Mouse (Mus musculus) MEL (cell line): ENCODE results near the gene Otos.

ENCODE experiments used
- CTCF ChIP-seq, 3 experiments: IDR thresholded peaks in 2 of 3; conservative IDR thresholded peaks in 1 of 3; 2 replicates each; pipeline ENCODE4 v1.5.1; 2011 to 2012; ENCODE audit warnings: low read length in 3 of 3, low read depth in 2 of 3, mild to moderate bottlenecking in 2 of 3, improper control_type of control experiment in 1 of 3, inconsistent platforms in 1 of 3, mixed read lengths in 1 of 3, moderate library complexity in 1 of 3; ENCODE audit not compliant: control insufficient read depth in 1 of 3, insufficient read depth in 1 of 3, poor library complexity in 1 of 3, severe bottlenecking in 1 of 3
- EP300 ChIP-seq, 2 experiments: IDR thresholded peaks; 2 replicates each; pipeline ENCODE4 v1.6.1; 2011; ENCODE audit warnings: improper control_type of control experiment in 2 of 2, low read length in 2 of 2, low read depth in 1 of 2, mild to moderate bottlenecking in 1 of 2
- NELFE ChIP-seq: IDR thresholded peaks from 2 replicates; pipeline ENCODE4 v1.6.1; 2011; ENCODE audit warnings: low read depth, low read length, improper control_type of control experiment
- POLR2A ChIP-seq, 2 experiments: IDR thresholded peaks; 2 replicates each; pipeline ENCODE4 v1.6.1; 2011 to 2012; ENCODE audit warnings: low read length in 2 of 2, mild to moderate bottlenecking in 2 of 2, control low read depth in 1 of 2, improper control_type of control experiment in 1 of 2, low read depth in 1 of 2, moderate library complexity in 1 of 2; ENCODE audit not compliant: control insufficient read depth in 1 of 2, insufficient read depth in 1 of 2, poor library complexity in 1 of 2
- RAD21 ChIP-seq: IDR thresholded peaks from 2 replicates; pipeline ENCODE4 v1.6.1; 2011; ENCODE audit warnings: mild to moderate bottlenecking, low read depth, low read length, improper control_type of control experiment
- TAL1 ChIP-seq: IDR thresholded peaks from 2 replicates; pipeline ENCODE4 v1.6.1; 2012; ENCODE audit warnings: mild to moderate bottlenecking, inconsistent platforms, low read length, moderate library complexity, mixed read lengths
- TCF12 ChIP-seq: IDR thresholded peaks from 2 replicates; pipeline ENCODE4 v1.6.1; 2014; ENCODE audit warnings: low read depth, mild to moderate bottlenecking, inconsistent platforms, low read length, improper control_type of control experiment, moderate library complexity

DNA sequence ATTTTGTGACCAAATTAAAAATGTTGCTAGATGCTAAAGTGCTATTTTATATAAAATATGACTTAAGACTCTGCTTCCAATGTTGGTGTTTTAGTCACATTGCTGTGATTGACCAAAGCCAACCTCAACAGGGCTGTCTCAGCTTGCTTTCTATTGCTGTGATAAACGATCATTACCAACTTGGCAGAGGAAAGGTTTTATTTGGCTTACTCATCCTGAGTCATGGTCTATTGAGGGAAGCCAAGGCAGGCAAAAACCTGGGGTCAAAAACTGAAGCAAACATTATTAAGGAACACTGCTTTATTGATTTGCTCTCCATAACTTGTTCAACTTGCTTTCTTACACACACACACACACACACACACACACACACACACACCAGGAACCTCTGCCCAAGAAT lies 32.6 kb downstream of the Otos start:
- TF ChIP-seq CTCF (IDR thresholded peaks at IDR 0.05 in 2 of 3, conservative IDR thresholded peaks at IDR 0.05 in 1 of 3; ENCODE audit: control insufficient read depth in 1 of 3, insufficient read depth in 1 of 3, low read depth in 2 of 3, low read length in 3 of 3, poor library complexity in 1 of 3, severe bottlenecking in 1 of 3): no peak
- no peak for TF ChIP-seq NELFE
- no peak for TF ChIP-seq POLR2A (IDR thresholded peaks at IDR 0.05; ENCODE audit: control insufficient read depth in 1 of 2, insufficient read depth in 1 of 2, low read depth in 1 of 2, low read length in 2 of 2, poor library complexity in 1 of 2)
- TF ChIP-seq TCF12: no peak
- TF ChIP-seq RAD21: no peak
- TF ChIP-seq EP300 (IDR thresholded peaks at IDR 0.05; ENCODE audit: low read depth in 1 of 2, low read length in 2 of 2): no peak
- TF ChIP-seq TAL1: no peak
